Mouse (Mus musculus) stomach, postnatal 0 days (tissue): ENCODE measurements at regions not wholly inside any gene's neighbourhood (a gene's known extent, or its start where the extent isn't known, plus 50 kb on each side); places are given as distances from the start of the nearest gene placed in this dataset.

ENCODE experiments used
- ATAC-seq: fragments of 200-750 bp; cut with Nextera tagmentation; 2 replicates; pipeline ENCODE4 v1.8.0; 2017; ENCODE audit not compliant: low FRiP score, low TSS enrichment
- DNase-seq: peaks from one replicate; pipeline ENCODE4 v3.0.0-alpha.2; 2016; ENCODE audit warnings: low spot score
- H3K27ac ChIP-seq: fragments of 300-500 bp; sonication (generic); replicated peaks from 2 replicates; pipeline ENCODE4 v1.5.1; 2014; ENCODE audit warnings: mild to moderate bottlenecking, control low read depth
- H3K27me3 ChIP-seq: fragments of 300-500 bp; sonication (generic); 2 replicates; pipeline ENCODE4 v1.6.1; 2014; ENCODE audit warnings: low read length; ENCODE audit not compliant: control insufficient read depth, insufficient read depth
- H3K36me3 ChIP-seq: fragments of 300-500 bp; sonication (generic); 2 replicates; pipeline ENCODE4 v1.6.1; 2014; ENCODE audit warnings: low read length, mixed read lengths; ENCODE audit not compliant: control insufficient read depth, insufficient read depth
- H3K4me1 ChIP-seq: fragments of 300-500 bp; sonication (generic); replicated peaks from 2 replicates; pipeline ENCODE4 v1.6.1; 2014; ENCODE audit warnings: antibody characterized with exemption; ENCODE audit not compliant: control insufficient read depth, insufficient read depth
- H3K4me2 ChIP-seq: fragments of 300-500 bp; sonication (generic); replicated peaks from 2 replicates; pipeline ENCODE4 v1.6.1; 2014; ENCODE audit warnings: low read depth, mild to moderate bottlenecking, control low read depth, moderate library complexity
- H3K4me3 ChIP-seq: fragments of 300-500 bp; sonication (generic); 2 replicates; pipeline ENCODE4 v1.5.1; 2014; ENCODE audit warnings: low read depth, low read length, control low read depth
- H3K9ac ChIP-seq: fragments of 300-500 bp; sonication (generic); 2 replicates; pipeline ENCODE4 v1.6.1; 2014; ENCODE audit warnings: mild to moderate bottlenecking, low read length, control low read depth, mixed read lengths
- H3K9me3 ChIP-seq: fragments of 300-500 bp; sonication (generic); 2 replicates; pipeline ENCODE4 v1.6.1; 2016; ENCODE audit warnings: low read length; ENCODE audit not compliant: control insufficient read depth
- CTCF ChIP-seq: IDR thresholded peaks from 2 replicates; pipeline ENCODE4 v1.5.1; 2016; ENCODE audit warnings: antibody characterized with exemption, low read depth, mild to moderate bottlenecking, moderate library complexity
- EP300 ChIP-seq: optimal IDR thresholded peaks from 2 replicates; pipeline ENCODE3; 2016; ENCODE audit warnings: antibody characterized with exemption
- WGBS: fragments of 180-500 bp; shearing (Covaris S2); extraction: QIAGEN DNeasy Blood & Tissue Kit; methylation state at CpG from one replicate; pipeline ENCODE4 v1.1.7; 2014; 5-methylcytosine and 5-hydroxymethylcytosine counted together

GRCm38 (mm10) chr4:87718166-87718805 lies 314.9 kb downstream of the Mllt3 start:
- Histone ChIP-seq H3K36me3 (no peaks in the 10 kb centered on the region), H3K27me3 (no peaks in the 10 kb centered on the region), H3K4me3 (no peak overlapping the region), H3K9me3 (no peaks in the 10 kb centered on the region), H3K4me1 (no peaks in the 10 kb centered on the region), H3K27ac (no peak overlapping the region), H3K4me2 (no peak overlapping the region), H3K9ac (no peak overlapping the region)
- TF ChIP-seq CTCF (no peak), EP300 (no peak)
- 46% methylated on average over 9 of the region's 9 CpGs for WGBS
- DNase-seq (no peak), ATAC-seq (no peak)

GRCm38 (mm10) chr4:87715212-87715933 lies 317.8 kb downstream of the Mllt3 start:
- H3K9me3 ChIP-seq, result no peaks in the 10 kb centered on the region
- H3K4me2 ChIP-seq, result no peak overlapping the region
- H3K36me3 ChIP-seq, result no peaks in the 10 kb centered on the region
- no peak overlapping the region for H3K9ac ChIP-seq
- no peaks in the 10 kb centered on the region for H3K27me3 ChIP-seq
- 71% methylated on average over 11 of the region's 11 CpGs for WGBS
- ATAC-seq (no peak), DNase-seq (no peak)
- TF ChIP-seq CTCF (no peak), EP300 (no peak)
- no peaks in the 10 kb centered on the region for H3K4me1 ChIP-seq
- H3K4me3 ChIP-seq, result no peak overlapping the region
- no peak overlapping the region for H3K27ac ChIP-seq

GRCm38 (mm10) chr4:87712691-87713090 lies 320.5 kb downstream of the Mllt3 start:
- Histone ChIP-seq H3K36me3 (no peaks in the 10 kb centered on the region), H3K9me3 (no peaks in the 10 kb centered on the region), H3K4me2 (no peak overlapping the region), H3K9ac (no peak overlapping the region), H3K27me3 (no peaks in the 10 kb centered on the region), H3K4me1 (no peaks in the 10 kb centered on the region), H3K4me3 (no peak overlapping the region), H3K27ac (peak overlapping the region; percentile 63; the same call in 1 of the 2 replicates)
- ATAC-seq (peak; percentile 49; the same call in 1 of the 2 replicates), DNase-seq (no peak)
- TF ChIP-seq CTCF, result no peak
- no peak for TF ChIP-seq EP300
- WGBS, result 65% methylated on average over 2 of the region's 2 CpGs

GRCm38 (mm10) chr4:87712286-87712685 lies 320.9 kb downstream of the Mllt3 start:
- whole genome bisulfite sequencing, result 95% methylated on average over 3 of the region's 3 CpGs
- TF ChIP-seq EP300 (no peak), CTCF (no peak)
- DNase-seq, result no peak
- Histone ChIP-seq H3K27me3 (no peaks in the 10 kb centered on the region), H3K4me2 (no peak overlapping the region), H3K4me1 (no peaks in the 10 kb centered on the region), H3K9me3 (no peaks in the 10 kb centered on the region), H3K36me3 (no peaks in the 10 kb centered on the region), H3K27ac (no peak overlapping the region), H3K4me3 (no peak overlapping the region), H3K9ac (no peak overlapping the region)
- no peak for ATAC-seq

- no peak for ATAC-seq
- WGBS, result 82% methylated on average over 8 of the region's 8 CpGs
Measured at GRCm38 (mm10) chr4:87711185-87711827, 321.9 kb downstream of the Mllt3 start.

More at GRCm38 (mm10) chr4:87711185-87711827, 321.9 kb downstream of the Mllt3 start:
- H3K36me3 ChIP-seq, result no peaks in the 10 kb centered on the region
- no peak overlapping the region for H3K4me2 ChIP-seq
- no peak for DNase-seq
- no peaks in the 10 kb centered on the region for H3K27me3 ChIP-seq
- H3K9me3 ChIP-seq, result no peaks in the 10 kb centered on the region
- no peak overlapping the region for H3K9ac ChIP-seq
- H3K27ac ChIP-seq, result no peak overlapping the region
- no peak for TF ChIP-seq EP300
- no peak overlapping the region for H3K4me3 ChIP-seq
- no peaks in the 10 kb centered on the region for H3K4me1 ChIP-seq
